Mouse (Mus musculus): Measurements from ENCODE around the gene Senp6.

Senp6 gene

DNA sequence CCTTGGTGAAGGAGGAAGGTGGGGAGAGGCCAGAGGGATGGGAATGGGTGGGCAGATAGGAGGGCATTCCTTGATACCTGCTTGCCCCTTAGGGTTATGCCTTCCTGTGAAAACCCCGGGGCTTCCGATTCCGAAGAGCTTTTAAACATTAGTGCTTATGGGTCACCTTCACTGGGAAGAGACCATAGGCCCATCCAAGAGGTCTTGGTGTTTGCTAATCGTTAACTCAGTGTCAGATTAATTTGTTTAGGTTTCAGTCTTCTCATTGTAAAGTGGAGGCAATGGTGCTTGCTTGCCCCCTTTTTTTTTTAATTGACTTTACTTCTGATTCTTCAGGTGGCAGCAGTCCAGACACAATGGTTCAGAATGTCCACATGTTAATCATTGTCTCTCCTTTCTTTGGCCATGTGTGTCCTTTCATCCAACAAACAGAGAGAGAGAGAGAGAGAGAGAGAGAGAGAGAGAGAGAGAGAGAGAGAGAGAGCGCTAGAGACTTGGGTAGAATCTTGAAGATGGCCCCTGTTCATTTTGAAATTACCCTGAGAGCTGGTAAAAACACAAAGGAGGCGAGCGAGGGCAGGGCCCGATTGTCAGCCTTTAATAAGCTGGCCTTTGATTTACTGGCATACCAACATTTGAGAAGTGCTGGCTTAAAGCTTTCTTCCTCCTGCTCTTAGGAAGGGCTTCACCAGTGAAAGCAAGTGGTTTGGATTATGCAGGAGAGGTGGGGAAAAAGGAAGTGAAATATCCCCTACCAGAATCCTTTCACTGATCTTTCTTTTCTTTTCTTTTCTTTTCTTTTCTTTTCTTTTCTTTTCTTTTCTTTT lies 105.9 kb downstream of the Senp6 start:
- no peak for DNase-seq (ENCODE audit: low read depth)

DNA sequence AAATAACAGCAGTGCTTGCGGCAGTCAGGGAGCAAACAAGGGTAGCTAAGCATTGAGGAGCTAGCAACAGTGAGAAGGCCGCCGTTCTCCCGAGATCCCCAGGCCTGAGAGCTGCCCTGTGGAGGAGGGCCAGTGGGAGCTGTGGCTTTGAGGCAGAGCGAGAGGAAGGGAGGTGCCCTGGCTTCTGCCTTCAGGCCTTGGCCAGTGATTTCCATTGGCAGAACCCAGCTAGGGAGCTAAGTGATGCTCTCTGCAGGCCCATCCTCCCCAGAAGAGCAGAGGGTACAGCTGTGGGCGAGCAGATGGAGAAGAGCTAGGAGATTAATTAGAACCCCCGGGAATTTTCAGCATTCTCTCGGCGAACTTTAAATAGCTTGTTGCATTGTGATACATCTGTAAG lies 106.9 kb downstream of the Senp6 start:
- DNase-seq (ENCODE audit: low read depth), result no peak

DNA sequence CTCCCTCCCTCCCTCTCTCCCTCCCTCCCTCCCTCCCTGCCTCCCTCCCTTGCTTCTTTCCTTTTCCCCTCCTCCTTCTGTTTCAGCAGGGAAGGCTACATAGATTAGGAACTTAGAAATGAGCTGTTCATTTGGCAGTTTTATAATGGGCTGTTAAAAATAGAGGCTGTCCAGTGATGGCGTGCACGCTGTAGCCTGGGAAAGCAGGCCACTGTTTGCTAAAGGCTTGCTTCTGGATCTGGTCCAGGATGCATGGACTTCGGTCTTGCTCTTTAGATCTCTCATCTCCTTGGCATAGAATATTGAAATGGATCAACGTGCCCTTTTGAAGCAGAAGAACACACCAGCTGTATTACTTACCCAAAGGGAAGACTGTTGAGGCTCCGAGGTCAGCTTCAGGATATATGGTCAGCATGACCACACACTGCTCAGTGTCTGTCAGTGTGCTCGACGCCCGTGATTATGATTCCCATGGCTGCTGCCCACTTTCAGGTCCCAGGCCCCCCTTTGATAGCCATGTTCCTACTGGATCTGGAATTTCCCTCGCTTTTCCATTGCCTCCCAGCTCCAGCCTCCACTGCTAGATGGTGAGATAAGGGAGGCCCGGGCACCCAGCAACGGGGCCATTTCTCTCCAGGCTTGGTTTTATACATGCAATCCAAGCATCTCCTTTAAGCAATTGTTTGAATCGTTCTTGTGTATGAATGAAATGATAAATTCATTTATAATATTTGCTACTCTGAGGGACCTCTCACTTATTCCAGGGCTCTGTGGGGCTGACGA lies 110.2 kb downstream of the Senp6 start:
- no peak for DNase-seq (ENCODE audit: low read depth)

DNA sequence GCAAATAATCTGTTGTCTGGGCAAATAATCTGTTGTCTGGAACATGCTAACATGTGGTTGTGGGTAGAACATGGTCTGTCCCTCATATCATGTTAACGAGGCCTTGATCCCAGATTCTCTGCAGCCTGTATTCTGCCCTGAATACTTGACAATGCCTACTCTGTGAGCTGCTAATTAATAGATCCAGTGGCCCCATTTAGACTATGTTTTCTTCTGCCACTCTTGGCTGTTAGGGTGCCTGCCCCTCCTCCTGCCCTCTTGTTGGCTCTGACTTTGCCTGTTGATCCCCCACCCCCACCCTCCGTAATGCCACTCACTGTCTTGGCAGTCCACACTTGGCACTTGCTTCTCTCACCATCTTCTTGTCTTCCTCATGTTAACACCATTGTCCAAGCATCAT lies 112.0 kb downstream of the Senp6 start:
- no peak for DNase-seq (ENCODE audit: low read depth)

DNA sequence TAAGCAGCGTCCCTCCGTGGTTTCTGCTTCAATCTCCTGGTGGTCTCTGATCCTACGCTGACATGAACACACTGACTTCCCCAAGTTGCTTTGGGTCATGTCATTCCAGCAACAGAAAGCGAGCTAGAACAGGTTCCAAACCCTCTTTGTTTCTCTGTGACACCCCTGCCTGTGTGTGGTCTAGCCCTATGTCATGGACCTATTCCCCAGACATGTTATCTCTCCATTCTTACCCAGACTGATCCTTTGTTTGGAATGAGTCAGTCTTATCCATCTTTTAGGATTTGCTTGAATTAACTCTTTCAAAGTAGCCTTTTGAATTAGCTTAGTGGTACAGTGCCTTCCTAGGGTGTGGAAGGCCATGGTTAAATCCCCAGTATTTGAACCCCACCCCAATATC lies 113.0 kb downstream of the Senp6 start:
- DNase-seq (ENCODE audit: low read depth), result no peak

DNA sequence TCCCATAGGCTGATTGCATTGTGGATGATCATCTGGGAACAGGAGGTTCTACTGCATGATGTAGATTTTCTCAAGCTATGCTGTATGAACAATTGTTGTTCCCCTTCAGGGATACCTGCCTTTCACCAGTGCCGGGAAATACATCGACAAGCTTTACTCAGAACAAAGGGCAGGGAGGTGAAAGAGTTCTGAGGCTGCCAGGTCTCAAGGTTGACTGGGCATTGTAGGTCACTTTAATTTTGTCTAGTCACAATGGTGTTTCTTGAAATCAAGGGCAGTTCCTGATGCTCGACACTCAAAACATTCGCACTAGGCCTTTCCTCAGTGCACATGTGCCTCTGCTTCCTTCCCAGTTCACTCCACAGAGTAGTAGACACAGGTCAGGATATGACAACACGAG lies 114.1 kb downstream of the Senp6 start:
- no peak for DNase-seq (ENCODE audit: low read depth)

DNA sequence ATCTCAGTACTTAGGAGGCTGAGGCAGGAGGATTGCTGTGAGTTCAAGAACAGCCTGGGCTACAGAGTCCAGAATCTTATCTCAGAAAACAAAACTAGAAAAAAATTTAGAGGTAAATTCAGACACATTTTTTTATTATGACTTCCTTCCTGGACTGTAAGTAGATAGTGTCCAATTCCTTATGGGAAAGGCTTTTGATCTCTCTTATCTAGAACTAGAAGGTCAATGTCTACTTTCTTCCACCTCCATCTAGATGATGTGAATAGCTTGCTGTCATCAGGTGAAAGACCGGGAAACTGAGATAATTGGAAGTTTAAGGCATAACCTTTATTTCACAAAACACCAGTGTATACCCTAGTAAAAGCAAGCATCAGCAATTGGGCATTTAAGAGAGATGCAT lies 115.0 kb downstream of the Senp6 start:
- no peak for DNase-seq (ENCODE audit: low read depth)

DNA sequence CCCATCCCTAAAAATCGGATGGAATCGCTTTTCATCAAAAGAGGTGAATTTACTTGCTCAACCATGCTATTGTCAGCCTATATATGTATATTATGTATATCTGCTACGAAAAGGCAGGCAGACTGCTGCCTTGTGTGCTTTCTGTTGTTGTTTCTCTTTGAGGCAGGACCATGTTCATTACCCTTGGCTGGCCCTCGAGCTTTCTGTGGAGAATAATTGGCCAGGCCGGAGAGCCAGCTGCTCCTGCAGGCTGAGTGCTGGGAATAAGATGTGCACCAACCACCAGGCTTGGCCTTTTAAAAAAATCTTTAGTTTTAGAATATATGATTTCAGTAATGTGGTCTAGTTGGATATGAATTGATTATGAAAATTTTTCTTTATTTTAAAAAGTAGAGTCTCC lies 117.4 kb downstream of the Senp6 start:
- no peak for DNase-seq (ENCODE audit: low read depth)

DNA sequence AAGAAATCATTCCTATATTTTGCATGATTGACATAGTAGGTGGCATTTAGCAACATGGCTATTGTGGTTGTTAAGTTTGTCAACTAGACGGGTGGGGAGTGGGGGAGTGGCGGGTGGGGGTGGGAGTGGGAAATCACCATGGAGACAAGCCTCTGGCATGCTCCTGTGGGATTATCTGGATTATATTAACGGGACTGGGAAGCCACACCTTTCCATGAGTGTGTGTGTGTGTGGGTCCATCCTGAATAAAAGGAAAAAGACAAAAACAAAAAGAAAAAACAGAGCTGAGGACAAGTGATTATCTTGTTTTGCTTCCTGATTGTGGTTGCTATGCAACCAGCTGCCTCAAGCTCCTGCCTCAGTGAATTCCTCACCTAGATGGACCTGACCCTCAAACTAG lies 119.0 kb downstream of the Senp6 start:
- DNase-seq (ENCODE audit: low read depth), result no peak

DNA sequence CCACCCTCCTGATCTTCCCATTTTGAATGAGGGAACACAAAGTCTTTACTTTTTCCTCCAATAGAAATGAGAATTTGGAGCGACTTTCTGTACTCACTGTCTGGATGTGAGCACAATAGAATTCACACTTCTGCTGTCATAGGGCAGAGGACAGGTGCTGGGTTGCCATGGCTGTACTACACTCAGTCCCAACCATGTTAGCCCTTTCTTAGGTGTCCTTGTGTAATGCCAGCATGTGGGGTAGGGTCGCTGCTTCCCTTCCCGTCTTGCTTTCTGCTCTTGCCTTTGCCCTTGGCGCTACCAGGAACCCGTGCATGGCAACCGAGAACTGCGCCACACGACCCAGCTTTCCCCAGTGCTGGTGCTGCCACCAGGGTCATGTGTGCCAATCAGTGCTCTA lies 120.0 kb downstream of the Senp6 start:
- no peak for DNase-seq (ENCODE audit: low read depth)

DNA sequence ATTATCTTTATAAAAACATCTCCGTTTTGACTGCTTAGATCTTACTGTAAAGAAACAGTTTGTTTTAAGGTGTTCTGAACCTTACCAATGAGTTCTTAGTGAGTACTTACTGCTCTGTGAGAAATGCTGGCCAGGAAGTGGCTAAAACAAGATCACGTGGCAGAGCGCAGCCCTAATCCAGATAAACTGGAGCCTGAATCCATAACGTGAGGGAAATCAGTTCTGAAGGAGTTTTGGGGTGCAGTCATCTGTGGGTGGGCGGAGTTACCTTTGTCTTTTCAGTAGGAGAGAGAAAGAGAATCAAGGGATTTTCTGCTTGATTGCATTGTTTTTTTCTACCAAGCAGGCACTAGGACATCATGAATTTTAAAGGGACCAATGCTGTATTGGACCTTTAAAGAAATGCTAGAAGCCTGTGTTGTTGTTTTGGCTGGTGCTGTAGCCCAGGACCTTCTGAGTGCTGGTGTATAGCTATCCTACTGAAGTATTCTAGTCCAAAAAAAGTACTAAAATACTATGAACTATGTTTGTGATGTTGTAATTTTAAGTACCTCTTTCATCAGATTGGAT lies 121.7 kb downstream of the Senp6 start:
- no peak for DNase-seq (ENCODE audit: low read depth)

DNA sequence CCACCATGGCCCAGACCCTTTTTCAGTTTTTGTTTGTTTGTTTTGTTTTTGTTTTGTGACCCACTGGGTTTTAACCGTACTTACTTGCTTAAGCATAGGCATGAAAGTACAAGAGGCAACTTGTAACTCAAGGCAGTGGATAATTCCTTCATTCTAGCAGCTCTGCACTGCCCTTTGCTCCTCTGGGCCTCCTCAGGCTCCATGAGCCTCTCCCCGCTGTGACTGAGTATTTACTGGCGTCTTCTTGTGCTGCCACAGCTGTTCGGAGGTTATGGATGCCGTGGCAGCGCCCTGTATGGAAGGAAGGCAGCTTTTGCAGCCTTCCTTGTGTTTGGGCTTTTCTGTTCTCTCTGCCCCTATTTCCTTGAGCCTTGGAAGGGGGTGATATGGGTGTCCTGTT lies 124.5 kb downstream of the Senp6 start:
- no peak for DNase-seq (ENCODE audit: low read depth)

DNA sequence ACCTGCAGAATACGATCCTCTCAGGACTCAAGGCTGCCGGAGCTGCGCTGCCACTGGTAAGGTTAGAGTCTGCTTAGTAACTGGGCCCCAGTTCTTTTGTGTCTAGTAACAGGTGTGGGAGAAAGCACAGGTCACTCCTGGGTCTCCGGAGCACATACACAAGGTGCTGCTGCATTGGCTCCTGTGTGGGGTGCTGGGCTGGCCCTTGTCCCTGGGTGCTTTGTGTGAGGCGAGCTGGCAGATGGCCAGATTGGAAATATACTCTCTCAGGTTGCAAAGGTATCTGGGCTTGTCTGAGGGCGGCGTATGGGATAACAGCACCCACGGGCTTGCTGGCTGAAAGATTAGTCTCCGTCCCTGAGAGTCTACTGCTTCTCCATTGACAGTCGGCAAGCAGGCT lies 125.6 kb downstream of the Senp6 start:
- DNase-seq (ENCODE audit: low read depth), result no peak

DNA sequence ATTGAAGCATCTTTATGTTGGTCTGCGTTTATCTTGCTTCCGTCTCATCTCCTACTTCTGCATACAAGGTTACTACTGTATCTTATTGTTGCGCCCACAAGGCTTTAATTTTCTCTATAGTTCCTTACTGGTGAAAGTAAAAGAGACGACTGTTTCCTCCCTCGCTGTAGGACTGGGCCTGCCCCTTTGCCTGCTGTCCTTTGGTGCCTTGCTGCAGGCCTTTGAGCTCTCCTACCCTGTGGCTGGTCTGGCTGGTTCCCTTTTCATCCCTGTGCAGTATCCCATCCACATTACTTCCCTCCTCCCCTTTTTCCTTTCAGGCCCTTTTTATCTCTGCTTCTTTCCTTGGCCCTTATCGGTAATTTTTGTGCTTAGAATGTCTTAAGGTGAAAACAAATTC lies 127.7 kb downstream of the Senp6 start:
- no peak for DNase-seq (ENCODE audit: low read depth)
